Mouse (Mus musculus): ENCODE data around the gene Taf1c. TPM values are rescaled to one million over a fixed set of nuclear protein-coding genes. Genes with fewer than 3 reads are reported as not detected.

The Taf1c gene
- polyA plus RNA-seq, 1 experiment, result 10.2 TPM

DNA sequence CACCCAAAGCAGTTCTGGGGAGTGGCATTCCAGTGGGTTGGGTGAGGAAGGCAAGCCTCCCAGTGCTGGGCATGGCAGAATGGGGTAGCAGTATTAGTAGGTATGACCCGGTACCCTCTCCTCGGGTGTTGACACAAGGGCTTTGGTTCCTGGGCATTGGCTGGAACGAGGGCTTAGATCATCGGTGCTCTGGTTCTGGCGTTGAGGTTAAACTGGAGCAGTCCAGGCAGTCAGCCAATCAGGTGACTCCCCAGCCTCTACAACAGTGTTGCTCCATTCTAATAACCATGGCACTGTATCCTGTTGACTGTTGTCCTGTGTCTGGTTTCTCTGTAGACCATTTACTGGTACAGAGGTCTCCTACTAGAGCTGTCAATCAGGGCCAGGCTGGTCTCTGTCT is 12.6 kb upstream of the Taf1c start:
- 77% methylated on average over 5 of the region's 5 CpGs for WGBS
- H3K27ac ChIP-seq (ENCODE audit: insufficient read depth, low read depth, low read length), result no peak overlapping the region

DNA sequence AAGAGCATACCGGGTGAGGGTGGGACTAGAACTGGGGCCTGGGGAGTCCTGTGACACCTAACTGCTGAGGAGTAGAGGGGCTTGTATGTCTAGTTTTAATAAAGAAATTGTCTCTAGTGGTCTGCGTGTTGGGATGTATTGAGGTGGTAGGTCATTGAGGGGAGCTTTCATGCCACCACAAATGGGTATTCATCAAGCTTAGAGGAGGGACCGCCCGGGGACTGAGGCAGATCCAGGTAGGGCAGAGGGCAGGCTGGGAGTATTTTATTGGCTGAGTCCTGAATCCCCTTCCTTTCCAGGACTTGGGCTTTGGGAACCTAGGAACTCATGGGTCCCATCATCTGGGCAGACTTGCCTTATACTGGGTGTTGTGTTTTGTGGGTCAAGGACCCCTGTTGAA is 11.8 kb upstream of the Taf1c start:
- 92% methylated on average over 4 of the region's 4 CpGs for WGBS
- no peak for DNase-seq

More for the DNA sequence above, 12.6 kb upstream of the Taf1c start:
- Histone ChIP-seq H3K36me3 (ENCODE audit: control insufficient read depth, insufficient read depth, low read length) (no peaks in the 10 kb centered on the region), H3K4me1 (ENCODE audit: control insufficient read depth, insufficient read depth, low read length) (0 out of 2 replicates have a peak, but pooled peaks cover 2% of the 10 kb centered on the region), H3K4me3 (ENCODE audit: insufficient read depth, low read depth, low read length) (no peak overlapping the region), H3K27me3 (replicated peaks; ENCODE audit: control insufficient read depth, insufficient read depth, low read length) (no peaks in the 10 kb centered on the region)
- no peak for TF ChIP-seq POLR2A (IDR thresholded peaks at IDR 0.05; ENCODE audit: low read depth, low read length)
- no peak for TF ChIP-seq CTCF (conservative IDR thresholded peaks at IDR 0.05; ENCODE audit: insufficient read depth, insufficient read length, low read depth, low read length)
- peak; percentile 17 for DNase-seq

DNA sequence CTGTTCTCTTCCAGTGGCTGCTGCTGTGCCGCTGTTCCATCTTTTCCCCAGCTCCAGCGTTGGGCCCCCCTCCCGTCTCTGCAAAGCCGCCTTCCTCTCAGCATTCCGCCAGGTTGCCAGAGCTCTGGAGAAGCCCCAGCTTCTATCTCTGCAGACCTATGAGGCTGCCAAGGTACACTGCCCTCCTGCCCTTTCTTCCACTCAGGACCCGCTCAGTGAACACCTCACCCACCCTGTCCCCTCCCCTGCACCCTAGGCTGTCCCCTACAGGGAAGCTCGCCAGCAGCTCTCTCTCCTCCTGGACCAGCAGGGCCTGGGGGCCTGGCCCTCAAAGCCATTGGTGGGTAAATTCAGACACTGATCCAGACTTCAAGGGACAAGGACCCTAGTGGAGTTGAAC is 11.3 kb upstream of the Taf1c start:
- H3K27me3 ChIP-seq (replicated peaks; ENCODE audit: control insufficient read depth, insufficient read depth, low read length), result no peaks in the 10 kb centered on the region
- no peak overlapping the region for H3K4me3 ChIP-seq (ENCODE audit: insufficient read depth, low read depth, low read length)
- WGBS, result 73% methylated on average over 7 of the region's 7 CpGs
- no peaks in the 10 kb centered on the region for H3K36me3 ChIP-seq (ENCODE audit: control insufficient read depth, insufficient read depth, low read length)
- H3K27ac ChIP-seq (ENCODE audit: insufficient read depth, low read depth, low read length), result no peak overlapping the region
- H3K4me1 ChIP-seq (ENCODE audit: control insufficient read depth, insufficient read depth, low read length), result 0 out of 2 replicates have a peak, but pooled peaks cover 2% of the 10 kb centered on the region
- no peak for DNase-seq
- no peak for TF ChIP-seq POLR2A (IDR thresholded peaks at IDR 0.05; ENCODE audit: low read depth, low read length)
- no peak for TF ChIP-seq CTCF (conservative IDR thresholded peaks at IDR 0.05; ENCODE audit: insufficient read depth, insufficient read length, low read depth, low read length)

More for the DNA sequence above, 11.8 kb upstream of the Taf1c start:
- TF ChIP-seq POLR2A (IDR thresholded peaks at IDR 0.05; ENCODE audit: low read depth, low read length), result no peak
- TF ChIP-seq CTCF (conservative IDR thresholded peaks at IDR 0.05; ENCODE audit: insufficient read depth, insufficient read length, low read depth, low read length), result no peak
- no peak overlapping the region for H3K4me3 ChIP-seq (ENCODE audit: insufficient read depth, low read depth, low read length)
- H3K4me1 ChIP-seq (ENCODE audit: control insufficient read depth, insufficient read depth, low read length), result 0 out of 2 replicates have a peak, but pooled peaks cover 2% of the 10 kb centered on the region
- H3K27ac ChIP-seq (ENCODE audit: insufficient read depth, low read depth, low read length), result no peak overlapping the region
- H3K27me3 ChIP-seq (replicated peaks; ENCODE audit: control insufficient read depth, insufficient read depth, low read length), result no peaks in the 10 kb centered on the region
- no peaks in the 10 kb centered on the region for H3K36me3 ChIP-seq (ENCODE audit: control insufficient read depth, insufficient read depth, low read length)

DNA sequence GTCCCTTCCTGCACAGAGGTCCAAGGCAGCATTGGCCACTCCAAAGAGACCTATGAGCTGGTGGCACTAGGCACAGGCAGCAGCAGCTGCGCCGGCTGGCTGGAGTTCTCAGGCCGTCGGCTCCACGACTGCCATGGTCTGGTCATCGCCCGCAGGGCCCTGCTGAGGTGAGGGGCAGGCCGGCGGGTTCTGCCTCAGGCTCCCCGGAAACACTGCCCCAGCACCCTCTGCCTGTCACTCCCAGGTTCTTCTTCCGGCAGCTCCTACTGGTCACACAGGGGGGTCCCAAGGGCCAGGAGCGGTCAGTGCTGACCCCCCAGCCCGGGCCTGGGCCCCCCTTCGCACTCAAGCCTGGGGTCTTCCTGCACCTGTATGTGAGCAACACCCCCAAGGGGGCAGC is 10.1 kb upstream of the Taf1c start:
- H3K27me3 ChIP-seq (replicated peaks; ENCODE audit: control insufficient read depth, insufficient read depth, low read length), result no peaks in the 10 kb centered on the region
- 84% methylated on average over 14 of the region's 14 CpGs for WGBS

DNA sequence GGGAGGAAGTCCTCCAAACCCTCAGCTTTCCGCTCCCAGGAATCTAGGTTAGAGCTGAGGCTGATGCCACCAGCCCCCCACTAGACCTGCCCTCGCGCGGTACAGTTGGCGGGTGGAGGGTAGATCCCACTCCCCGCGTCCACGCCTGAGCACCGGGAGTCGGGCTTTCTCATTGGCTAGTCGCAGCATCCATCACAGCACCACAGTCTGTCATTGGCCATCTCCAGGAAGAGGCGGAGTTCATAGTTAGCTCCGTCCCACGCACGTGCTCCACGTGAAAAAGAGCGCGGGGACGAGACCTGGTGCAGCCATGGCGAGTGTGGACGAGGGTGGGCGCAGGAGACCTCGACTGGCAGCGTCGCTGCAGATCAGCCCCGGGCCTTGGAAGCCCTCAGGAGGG is 7.4 kb upstream of the Taf1c start, which contains the start of gene Adad2:
Adad2 (plus strand) TSS at position 277 of the 400 bp plus-strand sequence.
- Histone ChIP-seq H3K27me3 (replicated peaks; ENCODE audit: control insufficient read depth, insufficient read depth, low read length) (no peaks in the 10 kb centered on the region), H3K27ac (ENCODE audit: insufficient read depth, low read depth, low read length) (no peak within 1 kb of the TSS), H3K4me1 (ENCODE audit: control insufficient read depth, insufficient read depth, low read length) (0 out of 2 replicates have a peak, but pooled peaks cover 2% of the 10 kb centered on the region)

More for the DNA sequence above, 10.1 kb upstream of the Taf1c start:
- DNase-seq, result no peak
- Histone ChIP-seq H3K27ac (ENCODE audit: insufficient read depth, low read depth, low read length) (no peak overlapping the region), H3K36me3 (ENCODE audit: control insufficient read depth, insufficient read depth, low read length) (no peaks in the 10 kb centered on the region), H3K4me1 (ENCODE audit: control insufficient read depth, insufficient read depth, low read length) (0 out of 2 replicates have a peak, but pooled peaks cover 2% of the 10 kb centered on the region), H3K4me3 (ENCODE audit: insufficient read depth, low read depth, low read length) (no peak overlapping the region)
- TF ChIP-seq CTCF (conservative IDR thresholded peaks at IDR 0.05; ENCODE audit: insufficient read depth, insufficient read length, low read depth, low read length), result no peak
- no peak for TF ChIP-seq POLR2A (IDR thresholded peaks at IDR 0.05; ENCODE audit: low read depth, low read length)

DNA sequence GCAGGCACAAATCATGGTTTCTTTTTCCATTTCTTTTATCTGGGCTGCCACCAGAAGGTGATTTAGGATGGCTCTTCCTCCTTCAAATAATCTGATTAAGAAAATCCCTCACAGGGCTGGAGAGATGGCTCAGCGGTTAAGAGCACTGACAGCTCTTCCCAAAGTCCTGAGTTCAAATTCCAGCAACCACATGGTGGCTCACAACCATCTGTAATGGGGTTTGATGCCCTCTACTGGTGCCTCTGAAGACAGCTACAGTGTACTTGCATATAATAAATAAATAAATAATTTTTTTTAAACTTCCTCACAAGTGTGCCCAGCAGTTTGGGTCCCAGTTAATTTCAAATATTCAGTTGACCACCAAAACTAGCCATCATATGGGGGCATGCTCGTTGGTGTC is 1.2 kb upstream of the Taf1c start:
- 82% methylated on average over 2 of the region's 2 CpGs for WGBS
- no peaks in the 10 kb centered on the region for H3K27me3 ChIP-seq (replicated peaks; ENCODE audit: control insufficient read depth, insufficient read depth, low read length)
- peak; percentile 31 for DNase-seq
- TF ChIP-seq CTCF (conservative IDR thresholded peaks at IDR 0.05; ENCODE audit: insufficient read depth, insufficient read length, low read depth, low read length) (0 out of 2 replicates have a peak, but pooled peaks have one; percentile 4), POLR2A (IDR thresholded peaks at IDR 0.05; ENCODE audit: low read depth, low read length) (no peak)
- H3K36me3 ChIP-seq (ENCODE audit: control insufficient read depth, insufficient read depth, low read length), result no peaks in the 10 kb centered on the region
- no peak overlapping the region for H3K27ac ChIP-seq (ENCODE audit: insufficient read depth, low read depth, low read length)
- peaks cover 6% of the 10 kb centered on the region; the same call in 1 of the 2 replicates for H3K4me1 ChIP-seq (ENCODE audit: control insufficient read depth, insufficient read depth, low read length)
- no peak overlapping the region for H3K4me3 ChIP-seq (ENCODE audit: insufficient read depth, low read depth, low read length)

More for the DNA sequence above, 7.4 kb upstream of the Taf1c start, which contains the start of gene Adad2:
- 86% methylated on average over 26 of the region's 26 CpGs for WGBS
- H3K36me3 ChIP-seq (ENCODE audit: control insufficient read depth, insufficient read depth, low read length), result no peaks in the 10 kb centered on the region
- H3K4me3 ChIP-seq (ENCODE audit: insufficient read depth, low read depth, low read length), result no peak within 1 kb of the TSS
- DNase-seq, result no peak
- TF ChIP-seq POLR2A (IDR thresholded peaks at IDR 0.05; ENCODE audit: low read depth, low read length), result no peak
- no peak for TF ChIP-seq CTCF (conservative IDR thresholded peaks at IDR 0.05; ENCODE audit: insufficient read depth, insufficient read length, low read depth, low read length)

DNA sequence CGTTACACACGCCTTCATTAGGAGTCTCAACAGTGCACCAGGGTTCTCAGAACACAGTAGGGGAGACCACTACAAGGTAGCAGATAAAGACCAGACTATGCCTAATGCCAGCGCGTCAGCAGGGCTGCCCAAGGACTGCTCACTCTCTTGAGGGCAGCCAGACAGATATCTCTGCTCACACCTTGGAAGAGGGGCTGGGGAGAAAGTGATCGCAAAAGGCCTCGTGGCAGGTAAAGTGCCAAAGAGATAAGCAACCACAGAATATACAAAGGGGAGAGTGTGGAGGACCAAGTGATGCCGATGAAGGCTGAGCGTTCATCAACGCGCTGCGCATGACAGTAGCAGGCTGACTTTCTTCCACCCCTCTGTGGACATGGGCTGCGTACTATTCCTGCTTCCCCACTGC is 621 bp downstream of the Taf1c start:
- Histone ChIP-seq H3K4me1 (ENCODE audit: control insufficient read depth, insufficient read depth, low read length) (peaks cover 6% of the 10 kb centered on the region; the same call in 1 of the 2 replicates), H3K4me3 (ENCODE audit: insufficient read depth, low read depth, low read length) (peak overlapping the region; percentile 73), H3K36me3 (ENCODE audit: control insufficient read depth, insufficient read depth, low read length) (no peaks in the 10 kb centered on the region), H3K27me3 (replicated peaks; ENCODE audit: control insufficient read depth, insufficient read depth, low read length) (no peaks in the 10 kb centered on the region), H3K27ac (ENCODE audit: insufficient read depth, low read depth, low read length) (0 out of 2 replicates have a peak overlapping the region, but pooled peaks have one; percentile 13)
- 22% methylated on average over 12 of the region's 12 CpGs for WGBS
- TF ChIP-seq CTCF (conservative IDR thresholded peaks at IDR 0.05; ENCODE audit: insufficient read depth, insufficient read length, low read depth, low read length), result no peak
- no peak for TF ChIP-seq POLR2A (IDR thresholded peaks at IDR 0.05; ENCODE audit: low read depth, low read length)
- DNase-seq, result no peak

All from kidney, adult 2 months (tissue).